Mouse (Mus musculus) CH12.LX (cell line): Measurements from ENCODE around the gene Pdcd7.

Source experiments
- CTCF ChIP-seq, 2 experiments: IDR thresholded peaks in 1 of 2; conservative IDR thresholded peaks in 1 of 2; 2 replicates each; pipeline ENCODE4 v1.5.1; 2011 to 2012; ENCODE audit warnings: low read depth in 2 of 2, low read length in 2 of 2, improper control_type of control experiment in 1 of 2, inconsistent platforms in 1 of 2, mild to moderate bottlenecking in 1 of 2, moderate library complexity in 1 of 2
- MAFK ChIP-seq: IDR thresholded peaks from 2 replicates; pipeline ENCODE4 v1.6.1; 2011; ENCODE audit warnings: low read length, improper control_type of control experiment; ENCODE audit not compliant: insufficient replicate concordance
- NRF1 ChIP-seq: IDR thresholded peaks from 2 replicates; pipeline ENCODE4 v1.6.1; 2014; ENCODE audit warnings: low read depth, mild to moderate bottlenecking, inconsistent platforms, low read length, improper control_type of control experiment, moderate library complexity
- POLR2A ChIP-seq: IDR thresholded peaks from 2 replicates; pipeline ENCODE4 v1.6.1; 2011; ENCODE audit warnings: low read depth, mild to moderate bottlenecking, improper control_type of control experiment, low read length
- RCOR1 ChIP-seq: conservative IDR thresholded peaks from 2 replicates; pipeline ENCODE4 v1.6.1; 2012; ENCODE audit warnings: low read depth, mild to moderate bottlenecking, inconsistent platforms, low read length, improper control_type of control experiment
- SIN3A ChIP-seq: IDR thresholded peaks from 2 replicates; pipeline ENCODE4 v1.6.1; 2012; ENCODE audit warnings: low read length, improper control_type of control experiment, inconsistent platforms

DNA sequence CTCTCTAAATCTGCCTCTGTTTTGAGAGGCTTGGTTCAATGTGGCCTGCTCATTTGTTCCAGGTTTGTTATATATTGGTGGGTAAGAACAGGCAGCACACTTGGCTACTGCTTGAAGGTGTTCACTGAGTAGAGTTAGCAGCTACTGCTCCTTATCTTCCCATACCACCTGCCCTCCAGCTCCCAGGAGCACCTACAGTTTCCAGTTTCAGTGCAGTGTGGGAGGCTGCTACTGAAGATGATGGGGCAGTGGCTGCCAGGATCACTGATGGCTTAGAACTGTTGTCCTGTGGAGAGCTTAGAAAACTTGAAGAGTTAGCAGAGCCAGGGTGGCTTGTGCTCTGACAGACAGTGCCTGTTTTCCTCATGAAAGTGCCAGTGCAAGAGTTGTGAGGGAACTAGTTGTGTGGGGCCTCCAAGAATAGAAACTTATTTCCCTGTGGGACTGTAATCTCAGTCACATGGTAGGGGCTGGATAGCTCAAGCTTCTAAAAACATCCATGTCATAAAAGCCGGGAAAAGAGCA, 13.1 kb downstream of the Pdcd7 start:
- TF ChIP-seq CTCF (conservative IDR thresholded peaks at IDR 0.05 in 1 of 2, IDR thresholded peaks at IDR 0.05 in 1 of 2; ENCODE audit: low read depth in 2 of 2, low read length in 2 of 2) (no peak), RCOR1 (no peak), SIN3A (no peak), NRF1 (no peak), MAFK (no peak), POLR2A (no peak)
